In the genomic region with DNA sequence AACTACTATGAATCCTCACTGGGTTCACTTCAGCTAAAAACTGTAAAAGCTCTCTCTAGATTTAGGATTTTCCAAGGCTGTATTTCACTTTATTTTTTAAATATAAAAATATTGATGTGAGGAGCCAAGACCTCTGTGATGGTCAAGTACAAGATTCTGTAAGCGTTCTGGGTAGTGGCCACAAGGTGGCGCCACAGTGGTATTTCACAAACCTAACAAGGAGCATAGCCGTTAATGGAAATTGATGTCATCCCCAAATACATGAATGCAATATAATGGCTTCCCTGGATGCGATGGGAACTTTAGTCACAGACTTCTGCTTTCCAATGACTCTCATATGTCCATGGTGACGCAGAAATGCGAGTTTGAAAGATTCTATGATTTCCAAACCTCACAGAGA, we compare ENCODE assay signal across 8 mouse cellular contexts.
DNase-seq lines count a peak whose midpoint lies in the region; TF ChIP-seq lines count a peak whose summit lies in the region.

No protein-coding gene starts in this region.

- peak in 1 of 2 experiments; percentile 59 for DNase-seq in layer of hippocampus, adult 2 months (ENCODE audit: low spot score in 2 of 2)
- DNase-seq in layer of hippocampus, postnatal 10 days (ENCODE audit: low spot score in 2 of 2): no peak
- peak; percentile 70 for DNase-seq in CH12.LX (ENCODE audit: extremely low read depth)
- peak; percentile 29 for DNase-seq in adrenal gland, adult 8-10 months
- DNase-seq in gastrocnemius, adult 8-10 months (ENCODE audit: low spot score in 2 of 2): peak; percentile 27 to 38
- DNase-seq in limb, embryonic 10.5 days (ENCODE audit: low spot score): peak; percentile 69
- peak; percentile 59 for DNase-seq in spleen, adult 12 weeks (ENCODE audit: low spot score)
- DNase-seq in yolk sac, embryonic 10.5 days (ENCODE audit: low spot score): no peak

- no peak overlapping the region for H3K9ac ChIP-seq in CH12.LX (ENCODE audit: insufficient read depth, low read depth)

- H3K79me2 ChIP-seq in CH12.LX (replicated peaks; ENCODE audit: control insufficient read depth, extremely low read depth, insufficient read depth, poor library complexity, severe bottlenecking): no peaks in the 10 kb centered on the region

- 37% methylated on average over 6 of the region's 6 CpGs for WGBS in limb, embryonic 10.5 days

- peak; percentile 74 for TF ChIP-seq RAD21 in CH12.LX (IDR thresholded peaks at IDR 0.05; ENCODE audit: low read depth, low read length)

- in situ Hi-C loops in CH12.LX (cut with MboI; ENCODE audit: low pct_ligation_motif_present, low pct_unique_long_range_greater_than_20kb, low sequenced_read_pairs): no loop called here

- H3K36me3 ChIP-seq in CH12.LX (replicated peaks in 1 of 2; ENCODE audit: control insufficient read depth in 1 of 2, insufficient read depth in 1 of 2, low read length in 1 of 2): peaks cover 4 to 54% of the 10 kb centered on the region in 2 experiments
- H3K36me3 ChIP-seq in limb, embryonic 10.5 days: no peaks in the 10 kb centered on the region

- no peaks in the 10 kb centered on the region for H3K9me3 ChIP-seq in CH12.LX (replicated peaks; ENCODE audit: low read length)
- H3K9me3 ChIP-seq in limb, embryonic 10.5 days (replicated peaks): no peaks in the 10 kb centered on the region

- TF ChIP-seq CTCF in layer of hippocampus, adult 2 months (conservative IDR thresholded peaks at IDR 0.05): peak; percentile 84
- peak; percentile 83 to 84 for TF ChIP-seq CTCF in CH12.LX (conservative IDR thresholded peaks at IDR 0.05 in 1 of 2, IDR thresholded peaks at IDR 0.05 in 1 of 2; ENCODE audit: low read depth in 2 of 2, low read length in 2 of 2)

- dilution Hi-C loops in CH12.LX (cut with MboI; ENCODE audit: extremely low pct_ligation_motif_present, extremely low pct_unique_long_range_greater_than_20kb, low sequenced_read_pairs): no loop called here

- H3K27me3 ChIP-seq in CH12.LX (replicated peaks): no peaks in the 10 kb centered on the region
- H3K27me3 ChIP-seq in limb, embryonic 10.5 days (ENCODE audit: low read depth, poor library complexity, severe bottlenecking): no peaks in the 10 kb centered on the region

- no peak for TF ChIP-seq EP300 in CH12.LX (IDR thresholded peaks at IDR 0.05; ENCODE audit: low read length)

- TF ChIP-seq POLR2A in CH12.LX (IDR thresholded peaks at IDR 0.05; ENCODE audit: low read depth, low read length): no peak

- H3K4me3 ChIP-seq in layer of hippocampus, adult 2 months: no peak overlapping the region
- H3K4me3 ChIP-seq in CH12.LX (replicated peaks in 1 of 3; ENCODE audit: low read depth in 2 of 3, low read length in 2 of 3, poor library complexity in 1 of 3): no peak overlapping the region
- no peak overlapping the region for H3K4me3 ChIP-seq in limb, embryonic 10.5 days

- H3K4me2 ChIP-seq in CH12.LX (ENCODE audit: insufficient read depth, low read depth, poor library complexity, severe bottlenecking): no peak overlapping the region

- no peak overlapping the region for H3K27ac ChIP-seq in layer of hippocampus, adult 2 months
- no peak overlapping the region for H3K27ac ChIP-seq in CH12.LX (ENCODE audit: insufficient read depth, low read depth)
- H3K27ac ChIP-seq in limb, embryonic 10.5 days: no peak overlapping the region

- peaks cover 11 to 45% of the 10 kb centered on the region in 2 experiments for H3K4me1 ChIP-seq in CH12.LX (ENCODE audit: control insufficient read depth in 1 of 2, insufficient read depth in 2 of 2)
- H3K4me1 ChIP-seq in limb, embryonic 10.5 days: peaks cover 6% of the 10 kb centered on the region

TF ChIP-seq in CH12.LX, 34 proteins besides CTCF, POLR2A, EP300 and RAD21:
- TF ChIP-seq MYC (IDR thresholded peaks at IDR 0.05; ENCODE audit: low read depth, low read length) (peak; percentile 43; the same call in 1 of the 2 replicates), ZC3H11A (IDR thresholded peaks at IDR 0.05; ENCODE audit: low read depth, low read length) (peak; percentile 44), CHD1 (IDR thresholded peaks at IDR 0.05; ENCODE audit: low read depth, low read length) (no peak), JUN (IDR thresholded peaks at IDR 0.05; ENCODE audit: insufficient read depth, low read depth, low read length) (peak; percentile 50; the same call in 1 of the 2 replicates), MEF2A (IDR thresholded peaks at IDR 0.05; ENCODE audit: borderline replicate concordance, low read depth, low read length) (peak; percentile 84), MAFK (IDR thresholded peaks at IDR 0.05; ENCODE audit: insufficient replicate concordance, low read length) (no peak), USF2 (conservative IDR thresholded peaks at IDR 0.05; ENCODE audit: low read depth, low read length) (no peak), TCF12 (IDR thresholded peaks at IDR 0.05; ENCODE audit: low read depth, low read length) (no peak), SMC3 (IDR thresholded peaks at IDR 0.05; ENCODE audit: low read depth, low read length) (peak; percentile 85), IRF4 (IDR thresholded peaks at IDR 0.05; ENCODE audit: low read depth, low read length) (0 out of 2 replicates have a peak, but pooled peaks have one; percentile 15)

Comparison
In these comparisons a context has a peak if more than half of its experiments do, and no peak if none do; other contexts are left out.
1. DNase-seq: peak in CH12.LX (single experiment), adrenal gland, adult 8-10 months (single experiment), gastrocnemius, adult 8-10 months (2 of 2), limb, embryonic 10.5 days (single experiment) and spleen, adult 12 weeks (single experiment); none in layer of hippocampus, postnatal 10 days (0 of 2) and yolk sac, embryonic 10.5 days (single experiment).